ENCODE assay signal across 19 mouse cellular contexts in the genomic region with DNA sequence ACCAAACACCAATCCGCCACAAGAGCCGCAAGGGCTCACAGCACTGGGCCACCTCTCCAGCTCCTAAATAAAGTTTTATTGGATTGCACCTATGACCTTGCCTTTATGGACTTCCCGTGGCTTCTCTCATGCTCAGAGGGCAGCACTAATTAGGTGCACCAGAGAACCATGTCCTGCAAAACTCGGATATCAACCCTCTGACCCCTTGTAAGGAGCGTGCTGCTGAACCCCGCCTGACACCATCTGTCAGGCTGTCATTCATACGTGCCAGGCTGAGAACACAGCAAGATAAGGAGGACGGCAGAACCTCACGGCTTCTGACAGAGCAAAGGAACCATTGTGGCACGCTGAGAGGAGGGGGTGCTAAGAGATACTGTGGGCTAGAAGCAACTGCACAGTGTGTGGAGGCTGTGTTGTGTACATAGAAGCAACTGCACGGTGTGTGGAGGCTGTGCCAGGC. TPM values are rescaled to one million over a fixed set of nuclear protein-coding genes. Genes with fewer than 3 reads are reported as not detected.
DNase-seq lines count a peak whose midpoint lies in the region; ATAC-seq lines count a peak whose summit lies in the region.
"Had no signal": no experiment of that assay in that cellular context is flagged by ENCODE, and none has a peak within 500 bp of the region (broad histone marks: within the 10 kb centered on the region; RNA-seq: fewer than 3 reads in every experiment).

No protein-coding gene starts in this region.

- no peak overlapping the region for H3K9ac ChIP-seq in hindbrain, embryonic 11.5 days (ENCODE audit: low read depth, low read length)
- no peak overlapping the region for H3K9ac ChIP-seq in hindbrain, embryonic 14.5 days
- no peak overlapping the region for H3K9ac ChIP-seq in midbrain, embryonic 12.5 days (replicated peaks)
- H3K9ac ChIP-seq in midbrain, embryonic 16.5 days (ENCODE audit: low read depth, low read length), result no peak overlapping the region
- H3K9ac ChIP-seq: forebrain, embryonic 13.5 days; lung, embryonic 14.5 days had no signal

- intact Hi-C loops in heart, postnatal 14 days (cut with DNase I), result no loop called here

- no peak overlapping the region for H3K4me3 ChIP-seq in heart, embryonic 10.5 days
- H3K4me3 ChIP-seq in hindbrain, embryonic 11.5 days (ENCODE audit: low read depth, low read length), result no peak overlapping the region
- H3K4me3 ChIP-seq in hindbrain, embryonic 14.5 days (replicated peaks; ENCODE audit: low read length), result no peak overlapping the region
- H3K4me3 ChIP-seq in midbrain, embryonic 12.5 days, result no peak overlapping the region
- no peak overlapping the region for H3K4me3 ChIP-seq in midbrain, embryonic 16.5 days (ENCODE audit: low read depth, low read length)
- H3K4me3 ChIP-seq: forebrain, embryonic 13.5 days had no signal

- H3K27ac ChIP-seq in heart, embryonic 10.5 days, result peak overlapping the region; percentile 77
- H3K27ac ChIP-seq in hindbrain, embryonic 11.5 days (ENCODE audit: low read depth, low read length), result no peak overlapping the region
- H3K27ac ChIP-seq in hindbrain, embryonic 14.5 days, result no peak overlapping the region
- peak overlapping the region; percentile 22; the same call in 1 of the 2 replicates for H3K27ac ChIP-seq in midbrain, embryonic 12.5 days (replicated peaks)
- H3K27ac ChIP-seq in midbrain, embryonic 16.5 days (ENCODE audit: low read length), result no peak overlapping the region
- H3K27ac ChIP-seq: forebrain, embryonic 13.5 days; macrophage; stomach, postnatal 0 days had no signal

- peaks cover 54% of the 10 kb centered on the region for H3K4me1 ChIP-seq in heart, embryonic 10.5 days
- H3K4me1 ChIP-seq in hindbrain, embryonic 11.5 days (replicated peaks; ENCODE audit: control insufficient read depth, insufficient read depth, low read length), result peaks cover 19% of the 10 kb centered on the region; the same call in 1 of the 2 replicates
- peaks cover 27% of the 10 kb centered on the region for H3K4me1 ChIP-seq in hindbrain, embryonic 14.5 days (replicated peaks; ENCODE audit: control insufficient read depth, insufficient read depth, low read length)
- H3K4me1 ChIP-seq in midbrain, embryonic 12.5 days, result peaks cover 37% of the 10 kb centered on the region
- H3K4me1 ChIP-seq in midbrain, embryonic 16.5 days (ENCODE audit: control insufficient read depth, insufficient read depth, low read length), result peaks cover 10% of the 10 kb centered on the region

- no peak overlapping the region for H3K4me2 ChIP-seq in hindbrain, embryonic 11.5 days (replicated peaks; ENCODE audit: low read depth, low read length)
- H3K4me2 ChIP-seq in hindbrain, embryonic 14.5 days (replicated peaks), result no peak overlapping the region
- no peak overlapping the region for H3K4me2 ChIP-seq in midbrain, embryonic 12.5 days (replicated peaks)
- no peak overlapping the region for H3K4me2 ChIP-seq in midbrain, embryonic 16.5 days (ENCODE audit: low read length)
- H3K4me2 ChIP-seq: forebrain, embryonic 13.5 days; liver, embryonic 11.5 days; lung, embryonic 14.5 days had no signal

- H3K36me3 ChIP-seq in heart, embryonic 10.5 days, result peaks cover 6% of the 10 kb centered on the region; the same call in 1 of the 2 replicates
- H3K36me3 ChIP-seq in hindbrain, embryonic 11.5 days (ENCODE audit: control insufficient read depth, insufficient read depth, low read length), result no peaks in the 10 kb centered on the region
- H3K36me3 ChIP-seq in hindbrain, embryonic 14.5 days (replicated peaks; ENCODE audit: control insufficient read depth, insufficient read depth), result no peaks in the 10 kb centered on the region
- H3K36me3 ChIP-seq in midbrain, embryonic 12.5 days, result no peaks in the 10 kb centered on the region; the same call in 1 of the 2 replicates
- H3K36me3 ChIP-seq in midbrain, embryonic 16.5 days (ENCODE audit: control insufficient read depth, insufficient read depth, low read length), result no peaks in the 10 kb centered on the region

- DNase-seq in heart, embryonic 10.5 days (ENCODE audit: low spot score), result peak; percentile 89
- no peak for DNase-seq in heart, postnatal 14 days
- peak; percentile 47 for DNase-seq in hindbrain, embryonic 11.5 days (ENCODE audit: low spot score)
- DNase-seq in hindbrain, embryonic 14.5 days (ENCODE audit: low spot score), result no peak
- peak; percentile 42 for DNase-seq in yolk sac, embryonic 10.5 days (ENCODE audit: low spot score)
- no peak for DNase-seq in liver
- DNase-seq: adrenal gland, postnatal 36 days; cerebellum, adult 9-10 months; lung, embryonic 14.5 days; right cerebral cortex, postnatal 14 days; thymus, postnatal 14 days had no signal

- peak; percentile 61 for ATAC-seq in hindbrain, embryonic 11.5 days (ENCODE audit: low FRiP score)
- no peak for ATAC-seq in hindbrain, embryonic 14.5 days (ENCODE audit: low FRiP score)
- no peak for ATAC-seq in midbrain, embryonic 12.5 days (ENCODE audit: low FRiP score, low read depth)
- ATAC-seq in midbrain, embryonic 16.5 days, result no peak
- ATAC-seq: activated CD4-positive, CD25-positive, alpha-beta regulatory T cell, adult 4 months; forebrain, embryonic 13.5 days; inflammation-experienced regulatory T-cells, adult 6 months had no signal

- no peaks in the 10 kb centered on the region for H3K9me3 ChIP-seq in heart, embryonic 10.5 days
- H3K9me3 ChIP-seq in hindbrain, embryonic 11.5 days (ENCODE audit: control insufficient read depth, low read length), result no peaks in the 10 kb centered on the region
- no peaks in the 10 kb centered on the region for H3K9me3 ChIP-seq in hindbrain, embryonic 14.5 days (ENCODE audit: control insufficient read depth, low read length)
- no peaks in the 10 kb centered on the region for H3K9me3 ChIP-seq in midbrain, embryonic 12.5 days
- H3K9me3 ChIP-seq in midbrain, embryonic 16.5 days (replicated peaks; ENCODE audit: control insufficient read depth, low read length, poor library complexity, severe bottlenecking), result no peaks in the 10 kb centered on the region
- H3K9me3 ChIP-seq: forebrain, embryonic 13.5 days had no signal

- WGBS in heart, embryonic 10.5 days, result 23% methylated on average over 11 of the region's 11 CpGs
- WGBS in hindbrain, embryonic 11.5 days, result 10% methylated on average over 11 of the region's 11 CpGs
- WGBS in hindbrain, embryonic 14.5 days, result 16% methylated on average over 11 of the region's 11 CpGs
- WGBS in midbrain, embryonic 12.5 days, result 40% methylated on average over 11 of the region's 11 CpGs
- WGBS in midbrain, embryonic 16.5 days, result 33% methylated on average over 11 of the region's 11 CpGs

- H3K27me3 ChIP-seq in heart, embryonic 10.5 days (ENCODE audit: insufficient read depth, poor library complexity, severe bottlenecking), result no peaks in the 10 kb centered on the region
- peaks cover 20% of the 10 kb centered on the region for H3K27me3 ChIP-seq in hindbrain, embryonic 11.5 days (ENCODE audit: control insufficient read depth, insufficient read depth, low read length)
- H3K27me3 ChIP-seq in hindbrain, embryonic 14.5 days (ENCODE audit: control insufficient read depth, insufficient read depth, low read length), result peaks cover 22% of the 10 kb centered on the region
- peaks cover 32% of the 10 kb centered on the region for H3K27me3 ChIP-seq in midbrain, embryonic 12.5 days
- H3K27me3 ChIP-seq in midbrain, embryonic 16.5 days (ENCODE audit: control insufficient read depth, insufficient read depth, low read depth, low read length), result no peaks in the 10 kb centered on the region

RNA-seq across cellular contexts. Expression of gene Thsd4, which starts 8.5 kb away (rescaled TPM):
- polyA plus RNA-seq in heart, embryonic 10.5 days (2016; fragmentation: Nextera tagmentation; extraction: Ambion mirVana), result 19.5 and 24.2 TPM in 2 replicates
- total RNA-seq in heart, postnatal 14 days (2021), result 10 to 100 TPM; 10.5 to 11.8 TPM
- 3.0 and 5.1 TPM in 2 replicates for polyA plus RNA-seq in hindbrain, embryonic 11.5 days (2014; fragmentation: Nextera tagmentation; extraction: Ambion mirVana)
- 4.1 and 6.4 TPM in 2 replicates for polyA plus RNA-seq in hindbrain, embryonic 14.5 days (2014; fragmentation: Nextera tagmentation; extraction: Ambion mirVana)
- 11.9 and 12.8 TPM in 2 replicates for polyA plus RNA-seq in midbrain, embryonic 12.5 days (2016; fragmentation: Nextera tagmentation; extraction: Ambion mirVana)
- 4.3 and 4.8 TPM in 2 replicates for polyA plus RNA-seq in midbrain, embryonic 16.5 days (2015; fragmentation: Nextera tagmentation; extraction: Ambion mirVana)
- polyA plus RNA-seq: activated CD4-positive, CD25-positive, alpha-beta regulatory T cell, adult 4 months; inflammation-experienced regulatory T-cells, adult 6 months; macrophage had no signal

Comparison
In these comparisons a context has a peak if more than half of its experiments do, and no peak if none do; other contexts are left out.
1. DNase-seq: peak in heart, embryonic 10.5 days (single experiment), hindbrain, embryonic 11.5 days (single experiment) and yolk sac, embryonic 10.5 days (single experiment); none in heart, postnatal 14 days (0 of 2), hindbrain, embryonic 14.5 days (single experiment) and liver (single experiment).
2. H3K27ac ChIP-seq: peak in heart, embryonic 10.5 days (single experiment) and midbrain, embryonic 12.5 days (single experiment); none in hindbrain, embryonic 11.5 days (single experiment), hindbrain, embryonic 14.5 days (single experiment) and midbrain, embryonic 16.5 days (single experiment).